Mouse (Mus musculus) granulocyte monocyte progenitor cell, adult 5-6 weeks (primary cell): ENCODE results near the gene Ncoa1. TPM values are rescaled to one million over a fixed set of nuclear protein-coding genes. Genes with fewer than 3 reads are reported as not detected.
"Not testable (repeated sequence)": the region's sequence is repeated elsewhere in the genome, so short reads cannot be mapped to it uniquely, and the experiment has no call there.

Source experiments
- ATAC-seq: replicated peaks from 2 replicates; pipeline ENCODE4 v1.8.0; 2016; ENCODE audit warnings: mild to moderate bottlenecking, moderate TSS enrichment, inconsistent platforms; ENCODE audit not compliant: poor library complexity, severe bottlenecking
- total RNA-seq, 2 experiments: library from RNA; stranded (forward) in 1 of 2; stranded (reverse) in 1 of 2; fragments of 200-712, 200-1000 nt in 1 of 2; fragments of >200 nt in 1 of 2; fragmentation: Nextera tagmentation in 1 of 2; gene quantifications; 2 replicates each; pipeline ENCODE4 v1.2.3; 2014 to 2017

The Ncoa1 gene
- total RNA-seq, 2 experiments from 2014 or later: 15.6 to 16.9 TPM

- ATAC-seq: no peak
These were observed 231.2 kb downstream of the Ncoa1 start for GRCm38 (mm10) chr12:4245742-4246141.

GRCm38 (mm10) chr12:4243805-4244204, 233.2 kb downstream of the Ncoa1 start:
- no peak for ATAC-seq

GRCm38 (mm10) chr12:4240281-4240680, 236.7 kb downstream of the Ncoa1 start:
- not testable (repeated sequence) for ATAC-seq

GRCm38 (mm10) chr12:4237481-4237880, 239.5 kb downstream of the Ncoa1 start:
- no peak for ATAC-seq

GRCm38 (mm10) chr12:4233572-4234508, 243.1 kb downstream of the Ncoa1 start, which contains the start of the genes Ptrhd1 and Cenpo:
Ptrhd1 (plus strand) TSS chr12:4234027.
Cenpo (minus strand) TSS chr12:4234294.
- ATAC-seq: peak; percentile 84

- ATAC-seq: no peak
These were observed 244.2 kb downstream of the Ncoa1 start for GRCm38 (mm10) chr12:4232777-4233176.

- no peak for ATAC-seq
These were observed 246.8 kb downstream of the Ncoa1 start for GRCm38 (mm10) chr12:4230156-4230555.

- no peak for ATAC-seq
These were observed 264.1 kb downstream of the Ncoa1 start for GRCm38 (mm10) chr12:4212908-4213307.

- ATAC-seq: peak; percentile 78
These were observed 265.8 kb downstream of the Ncoa1 start for GRCm38 (mm10) chr12:4211174-4211573.

- ATAC-seq: no peak
These were observed 267.8 kb downstream of the Ncoa1 start for GRCm38 (mm10) chr12:4209196-4209595.

GRCm38 (mm10) chr12:4208405-4209133, 268.4 kb downstream of the Ncoa1 start:
- ATAC-seq: peak; percentile 84

GRCm38 (mm10) chr12:4206106-4206505, 270.9 kb downstream of the Ncoa1 start:
- ATAC-seq: no peak

- no peak for ATAC-seq
These were observed 274.8 kb downstream of the Ncoa1 start for GRCm38 (mm10) chr12:4202206-4202605.

GRCm38 (mm10) chr12:4201454-4202200, 275.4 kb downstream of the Ncoa1 start:
- no peak for ATAC-seq

- ATAC-seq: no peak
These were observed 277.7 kb downstream of the Ncoa1 start for GRCm38 (mm10) chr12:4199271-4199670.

- no peak for ATAC-seq
These were observed 278.3 kb downstream of the Ncoa1 start for GRCm38 (mm10) chr12:4198702-4199101.
